8 mouse cellular contexts compared by ENCODE assay signal in genomic region chrX:151096171-151097058, GRCm38 (mm10). TPM values are rescaled to one million over a fixed set of nuclear protein-coding genes. Genes with fewer than 3 reads are reported as not detected.
DNase-seq lines count a peak whose midpoint lies in the region; ATAC-seq and TF ChIP-seq lines count a peak whose summit lies in the region.

Tsr2 (minus strand) TSS chrX:151096543.

- peak; percentile 54; the same call in 1 of the 2 replicates for TF ChIP-seq POLR2A in lung, adult 2 months (IDR thresholded peaks at IDR 0.05; ENCODE audit: borderline replicate concordance, extremely low read depth, low read depth, low read length)
- TF ChIP-seq POLR2A in olfactory bulb, adult 2 months (IDR thresholded peaks at IDR 0.05; ENCODE audit: insufficient read depth, low read depth, low read length): no peak
- TF ChIP-seq POLR2A in thymus, adult 2 months (IDR thresholded peaks at IDR 0.05; ENCODE audit: control insufficient read depth, extremely low read depth, insufficient read depth, low read length, poor library complexity): no peak

- ATAC-seq in G1E (ENCODE audit: extremely low read depth, insufficient number of reproducible peaks, low FRiP score, poor library complexity, severe bottlenecking): peak; percentile 82
- ATAC-seq in forebrain, embryonic 15.5 days (replicated peaks): peak; percentile 94

- H3K9ac ChIP-seq in forebrain, embryonic 15.5 days (replicated peaks): peak within 1 kb of the TSS; percentile 57

- peak; percentile 66 for DNase-seq in G1E (ENCODE audit: low spot score)
- DNase-seq in cerebellum, adult 11-12 months: peak; percentile 79
- DNase-seq in heart, postnatal 25 days (ENCODE audit: low spot score): peak; percentile 43
- peak; percentile 62 to 86 for DNase-seq in layer of hippocampus, adult 18-20 months (ENCODE audit: low spot score in 2 of 2)
- peak; percentile 51 for DNase-seq in lung, adult 2 months
- DNase-seq in thymus, adult 2 months: peak; percentile 70

- no peak for TF ChIP-seq CTCF in G1E (IDR thresholded peaks at IDR 0.05; ENCODE audit: low read depth, low read length)
- no peak for TF ChIP-seq CTCF in lung, adult 2 months (IDR thresholded peaks at IDR 0.05; ENCODE audit: insufficient read depth, low read length)
- TF ChIP-seq CTCF in olfactory bulb, adult 2 months (IDR thresholded peaks at IDR 0.05; ENCODE audit: insufficient read depth, low read depth, low read length): no peak
- no peak for TF ChIP-seq CTCF in thymus, adult 2 months (IDR thresholded peaks at IDR 0.05; ENCODE audit: borderline replicate concordance, control insufficient read depth, extremely low read depth, insufficient read depth, low read length, poor library complexity)

- no peaks in the 10 kb centered on the region for H3K9me3 ChIP-seq in G1E (replicated peaks)
- H3K9me3 ChIP-seq in forebrain, embryonic 15.5 days: no peaks in the 10 kb centered on the region

- H3K27me3 ChIP-seq in G1E (ENCODE audit: insufficient read depth, low read length): no peaks in the 10 kb centered on the region
- H3K27me3 ChIP-seq in forebrain, embryonic 15.5 days: no peaks in the 10 kb centered on the region
- no peaks in the 10 kb centered on the region for H3K27me3 ChIP-seq in thymus, adult 2 months (ENCODE audit: control insufficient read depth, insufficient read depth, low read length)

- H3K4me3 ChIP-seq in G1E (ENCODE audit: low read depth, low read length): peak within 1 kb of the TSS; percentile 81
- peak within 1 kb of the TSS; percentile 66 for H3K4me3 ChIP-seq in forebrain, embryonic 15.5 days
- peak within 1 kb of the TSS; percentile 80 for H3K4me3 ChIP-seq in lung, adult 2 months (replicated peaks; ENCODE audit: extremely low read depth, low read depth, low read length)
- peak within 1 kb of the TSS; percentile 56 for H3K4me3 ChIP-seq in olfactory bulb, adult 2 months (ENCODE audit: insufficient read depth, low read depth, low read length)
- peak within 1 kb of the TSS; percentile 86 for H3K4me3 ChIP-seq in thymus, adult 2 months (ENCODE audit: control insufficient read depth, insufficient read depth, low read length)

- WGBS in forebrain, embryonic 15.5 days: 29% methylated on average over 35 of the region's 35 CpGs
- WGBS in lung, adult 2 months: 34% methylated on average over 34 of the region's 35 CpGs
- 25% methylated on average over 35 of the region's 35 CpGs for WGBS in olfactory bulb, adult 2 months
- 10% methylated on average over 35 of the region's 35 CpGs for WGBS in thymus, adult 2 months

- peak within 1 kb of the TSS; percentile 50 for H3K4me2 ChIP-seq in forebrain, embryonic 15.5 days (replicated peaks)

- peak within 1 kb of the TSS; percentile 49 for H3K27ac ChIP-seq in forebrain, embryonic 15.5 days (replicated peaks)
- no peak within 1 kb of the TSS for H3K27ac ChIP-seq in olfactory bulb, adult 2 months (ENCODE audit: insufficient read depth, low read depth, low read length)
- no peak within 1 kb of the TSS for H3K27ac ChIP-seq in thymus, adult 2 months (ENCODE audit: control insufficient read depth, insufficient read depth, low read length)

- peaks cover 13% of the 10 kb centered on the region for H3K36me3 ChIP-seq in G1E (replicated peaks)
- H3K36me3 ChIP-seq in forebrain, embryonic 15.5 days: no peaks in the 10 kb centered on the region
- H3K36me3 ChIP-seq in thymus, adult 2 months (ENCODE audit: control insufficient read depth, insufficient read depth, low read length): no peaks in the 10 kb centered on the region

- peaks cover 7% of the 10 kb centered on the region; the same call in 1 of the 2 replicates for H3K4me1 ChIP-seq in G1E (ENCODE audit: insufficient read depth, low read depth, low read length)
- peaks cover 9% of the 10 kb centered on the region for H3K4me1 ChIP-seq in forebrain, embryonic 15.5 days
- no peaks in the 10 kb centered on the region for H3K4me1 ChIP-seq in lung, adult 2 months (ENCODE audit: control insufficient read depth, insufficient read depth, low read length)
- no peaks in the 10 kb centered on the region for H3K4me1 ChIP-seq in olfactory bulb, adult 2 months (ENCODE audit: control insufficient read depth, insufficient read depth, low read length)
- H3K4me1 ChIP-seq in thymus, adult 2 months (replicated peaks; ENCODE audit: control insufficient read depth, insufficient read depth, low read length): no peaks in the 10 kb centered on the region

- intact Hi-C loops in heart, postnatal 25 days (cut with DNase I): loop anchor here (10.0 kb wide), 1 partner anchor 82 kb away; the partner anchor contains the start of gene Gnl3l

RNA-seq across cellular contexts. Expression of gene Tsr2, which starts in this region (rescaled TPM):
- total RNA-seq in G1E (2014; fragmentation: Nextera tagmentation) (25.7 and 26.2 TPM in 2 replicates), G1E (2017) (39.5 and 40.6 TPM in 2 replicates)
- 8.9 and 11.0 TPM in 2 replicates for polyA plus RNA-seq in G1E (2012)
- 35.5 and 38.0 TPM in 2 replicates for polyA plus RNA-seq in forebrain, embryonic 15.5 days (2015; fragmentation: Nextera tagmentation; extraction: Ambion mirVana)
- 10 to 100 TPM; 10.1 to 10.6 TPM for total RNA-seq in heart, postnatal 25 days (2021)
- total RNA-seq in layer of hippocampus, adult 18-20 months (2021): 10 to 100 TPM; 76.2 to 81.0 TPM
- polyA plus RNA-seq in lung, adult 2 months (2012; rRNA removed): 3.8 and 6.4 TPM in 2 replicates
- polyA plus RNA-seq in olfactory bulb, adult 2 months (2012; ENCODE audit: insufficient read depth, insufficient read length, low replicate concordance, missing spikeins): not detected in 2 replicates
- 5.0 and 5.8 TPM in 2 replicates for polyA plus RNA-seq in thymus, adult 2 months (2012; rRNA removed)
